Mouse (Mus musculus) forelimb bud, embryonic 11.5 days (tissue): ENCODE measurements around the gene Zfp622.

Experiments used
- DNase-seq: peaks from one replicate; pipeline ENCODE4 v3.0.0-alpha.2; 2012; ENCODE audit warnings: low read depth, low spot score

The Zfp622 gene

DNA sequence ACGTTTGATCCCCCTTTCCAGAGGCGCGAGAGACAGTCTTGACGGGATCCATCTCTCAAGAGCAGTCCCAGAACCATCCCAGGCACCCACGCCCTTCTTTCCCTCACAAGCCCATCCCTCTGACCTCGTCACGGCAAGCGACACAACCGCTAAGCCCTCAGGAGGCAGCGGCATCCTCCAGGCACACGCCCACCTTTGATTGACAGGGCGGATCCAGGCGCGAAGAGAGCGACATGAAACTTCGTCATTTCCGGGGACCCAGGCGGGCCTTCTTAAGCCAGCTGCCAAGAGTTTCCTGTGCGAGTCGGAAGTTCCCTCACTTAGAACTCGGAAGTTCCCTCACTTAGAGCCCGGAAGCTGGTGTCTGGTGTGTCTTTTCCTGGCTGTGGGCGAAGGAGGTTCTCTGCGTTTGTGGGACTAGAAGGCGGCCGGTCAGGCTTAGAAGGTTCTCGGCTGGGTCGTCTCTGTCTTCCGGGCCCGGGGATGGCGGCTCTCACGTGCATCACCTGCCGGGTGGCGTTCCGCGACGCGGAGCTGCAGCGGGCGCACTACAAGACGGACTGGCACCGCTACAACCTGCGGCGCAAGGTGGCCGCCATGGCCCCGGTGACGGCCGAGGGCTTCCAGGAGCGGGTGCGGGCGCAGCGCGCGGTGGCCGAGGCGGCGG lies at the start of gene Zfp622:
Gene Zfp622 (plus strand): TSS at position 300 of the 667 bp plus-strand sequence.
- DNase-seq = peak; percentile 96

DNA sequence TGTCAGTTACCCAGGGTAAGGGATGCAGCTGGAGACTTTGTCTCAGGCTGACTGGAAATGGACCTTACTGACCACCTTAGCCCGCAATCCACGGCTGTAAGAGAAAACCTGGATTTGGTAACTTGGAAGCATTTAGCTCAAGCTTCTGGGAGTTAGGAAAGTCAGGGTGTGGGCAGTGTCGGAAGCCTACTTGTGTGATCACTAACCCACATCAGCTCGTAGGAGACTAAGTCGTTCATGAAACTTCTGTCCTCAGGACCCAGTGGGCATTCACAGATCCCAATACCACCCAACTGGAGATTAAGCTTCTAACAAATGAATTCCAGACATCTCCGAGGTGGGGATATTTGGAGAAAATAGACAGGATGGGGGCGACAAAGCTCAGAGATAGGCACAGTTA lies 49.8 kb upstream of the Zfp622 start:
- DNase-seq = no peak

DNA sequence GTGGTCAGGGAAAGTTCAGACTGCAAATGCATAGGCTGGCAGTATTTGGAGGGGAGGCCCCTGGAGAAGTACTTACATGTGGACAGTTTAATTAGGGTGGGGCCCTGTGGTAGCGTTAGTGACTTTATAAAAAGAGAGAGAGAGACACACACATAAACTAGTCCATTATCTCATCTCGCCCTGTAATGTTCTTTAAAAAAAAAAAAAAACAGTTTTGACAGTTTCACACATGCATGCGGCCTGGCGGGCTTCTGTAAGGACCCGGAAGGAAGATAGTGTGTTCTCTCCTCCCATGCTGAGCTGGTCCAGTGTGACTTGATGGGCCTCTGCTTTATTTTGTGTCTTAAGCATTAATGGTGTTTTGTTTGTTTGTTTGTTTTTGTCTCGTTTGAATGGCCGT lies 45.7 kb upstream of the Zfp622 start:
- DNase-seq = no peak

DNA sequence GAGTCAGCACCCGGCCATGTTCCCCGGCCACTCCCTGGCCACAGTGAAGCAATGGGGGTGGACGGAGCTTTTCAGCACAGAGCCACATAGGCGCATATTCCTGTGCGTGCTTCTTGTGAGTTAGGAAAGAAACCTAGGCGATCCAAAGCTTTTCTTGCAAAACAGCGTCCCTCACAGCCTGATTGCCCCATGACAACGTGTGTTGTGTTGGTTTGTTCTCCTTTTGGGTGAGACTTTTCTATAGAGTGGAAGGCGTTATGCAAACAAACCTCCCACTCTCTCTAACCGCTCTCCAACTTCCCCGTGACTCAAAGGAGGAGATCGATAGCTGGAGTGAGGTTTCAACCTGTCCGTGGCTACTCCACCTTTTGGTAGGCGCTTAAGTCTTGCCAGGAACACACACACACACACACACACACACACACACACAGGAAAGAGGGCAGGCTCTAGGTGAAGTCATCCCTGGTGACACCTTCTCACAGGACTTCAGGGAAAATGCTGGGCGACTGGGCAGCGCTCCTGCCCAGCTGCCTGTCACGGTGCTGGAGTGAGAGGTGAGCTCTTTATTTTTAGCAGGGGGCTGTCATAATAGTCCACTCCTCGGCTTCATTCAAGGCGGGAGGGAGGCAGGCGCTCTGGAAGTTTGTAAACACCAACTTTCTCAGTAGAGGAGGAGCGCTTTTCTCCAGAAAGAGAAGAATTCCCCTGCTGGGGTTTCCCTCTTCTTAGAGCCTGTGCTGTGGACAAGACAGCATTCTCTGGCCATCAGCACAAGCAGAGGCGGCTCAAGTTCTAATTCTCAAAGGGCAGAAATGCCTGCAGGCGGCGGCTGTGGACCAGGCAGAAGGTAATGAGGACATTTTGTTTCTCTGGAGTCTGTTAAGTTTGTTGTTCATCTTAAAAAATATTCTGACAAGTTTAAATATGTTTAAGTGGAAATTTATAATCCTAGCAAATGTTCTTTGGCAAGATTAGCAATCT lies 43.5 kb upstream of the Zfp622 start:
- DNase-seq = no peak

DNA sequence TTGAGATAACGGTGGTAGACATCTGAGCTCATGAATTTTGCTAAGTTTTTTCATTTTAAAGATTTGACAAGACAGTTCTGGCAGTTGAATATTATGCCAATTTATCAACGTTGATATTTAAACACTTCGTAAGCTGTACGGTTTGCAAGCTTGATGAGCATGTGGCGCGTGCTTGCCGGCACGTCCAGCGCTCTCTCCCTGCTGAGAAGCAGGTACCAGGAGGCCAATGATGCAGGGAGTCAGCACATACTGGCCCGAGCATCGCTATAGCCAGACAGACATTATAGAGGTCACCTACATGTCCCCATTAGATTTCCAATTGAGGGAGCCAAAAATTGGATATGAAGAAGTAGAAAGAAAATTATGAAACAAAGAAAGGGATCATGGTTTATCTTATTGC lies 42.7 kb upstream of the Zfp622 start:
- DNase-seq = no peak

DNA sequence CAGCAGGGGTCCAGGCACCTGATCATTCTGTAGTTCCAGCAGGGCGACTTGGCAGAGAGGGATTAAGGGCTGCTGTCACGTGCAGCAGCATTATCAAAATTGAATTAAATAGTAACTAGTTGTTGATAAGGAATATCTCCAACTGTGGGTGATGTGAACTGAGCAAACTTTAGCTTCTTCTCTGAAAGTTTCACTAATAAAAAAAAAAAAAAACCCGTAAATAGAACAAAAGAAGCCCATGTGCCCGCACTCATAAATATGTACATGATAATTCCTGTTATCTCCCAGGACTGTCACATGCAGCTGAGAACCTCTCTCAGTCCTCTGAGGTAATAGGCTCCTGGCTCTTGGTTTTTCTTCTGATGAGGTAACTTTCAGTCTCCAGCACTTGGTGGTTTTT lies 41.8 kb upstream of the Zfp622 start:
- DNase-seq = no peak

DNA sequence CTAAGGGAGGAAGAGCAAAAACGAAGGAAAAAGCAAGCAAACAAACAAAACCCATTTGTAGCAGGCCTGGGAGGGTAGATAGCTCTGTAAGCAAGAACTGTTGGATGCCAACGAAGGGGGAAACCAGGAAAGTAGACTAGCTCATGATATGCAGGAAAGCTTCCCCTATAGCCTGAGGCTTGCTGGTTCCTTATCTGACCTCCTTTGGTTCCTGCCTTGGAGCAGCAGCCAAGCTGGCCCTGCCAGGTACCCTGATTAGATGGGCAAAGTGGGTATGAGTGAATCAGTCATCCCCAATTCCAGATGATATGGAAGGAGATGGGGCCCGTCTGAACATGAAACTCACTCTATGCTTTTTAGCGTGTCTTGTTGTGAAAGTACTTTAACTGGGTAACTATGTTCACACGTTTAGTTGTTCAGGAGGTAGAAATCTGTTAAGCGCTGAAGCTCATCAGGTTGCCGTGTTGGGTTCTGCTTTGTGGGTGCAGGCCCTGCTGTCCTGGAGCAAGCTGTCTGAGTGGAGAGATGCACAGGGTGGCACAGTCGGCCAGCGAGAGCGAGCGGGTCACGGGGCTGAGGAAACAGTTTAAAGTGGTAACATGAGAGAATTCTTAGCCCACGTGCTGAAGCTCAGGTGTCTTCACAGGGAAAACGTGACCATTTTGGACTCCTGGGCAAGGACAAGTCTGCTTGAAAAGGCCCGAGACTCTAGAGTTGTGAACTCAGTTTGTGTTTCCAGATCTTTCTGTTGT lies 40.6 kb upstream of the Zfp622 start:
- no peak for DNase-seq

DNA sequence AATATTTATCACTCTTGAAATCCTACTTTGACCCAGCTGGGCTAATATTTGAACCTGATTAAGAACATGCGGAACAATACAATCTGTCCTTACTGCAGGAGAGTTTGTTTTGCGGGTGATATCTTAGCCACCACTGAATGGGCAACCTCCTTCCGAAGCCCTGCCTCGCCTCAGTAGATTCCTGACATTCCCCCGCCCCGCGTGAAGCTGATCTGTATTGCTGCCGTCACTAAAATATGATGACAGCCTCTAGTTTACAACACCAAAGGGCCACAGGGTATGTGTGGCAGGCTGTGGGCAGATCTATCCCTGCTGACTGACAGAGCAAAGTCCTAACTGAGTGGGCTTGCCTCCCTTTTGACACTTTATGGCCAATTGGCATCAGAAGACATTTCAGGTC lies 38.9 kb upstream of the Zfp622 start:
- DNase-seq = no peak

DNA sequence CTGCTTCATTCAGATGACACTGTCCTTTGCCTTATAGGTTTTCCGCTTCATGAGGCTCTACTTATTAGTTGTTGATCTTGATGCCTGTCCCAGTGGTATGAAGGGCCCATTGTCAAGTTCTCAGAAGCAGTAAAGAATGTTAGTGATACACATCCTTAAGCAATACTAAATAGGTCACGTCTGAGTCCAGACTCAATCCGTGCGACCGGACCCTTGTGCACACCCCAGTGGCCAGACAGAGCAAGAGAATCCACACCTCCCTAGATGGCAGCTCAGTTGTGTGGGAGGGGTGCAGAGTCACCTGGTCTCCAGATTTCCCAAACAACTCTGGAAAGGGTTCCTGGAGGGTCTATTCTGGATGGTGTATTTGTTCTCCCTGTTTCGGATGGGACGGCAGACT lies 37.7 kb upstream of the Zfp622 start:
- no peak for DNase-seq

DNA sequence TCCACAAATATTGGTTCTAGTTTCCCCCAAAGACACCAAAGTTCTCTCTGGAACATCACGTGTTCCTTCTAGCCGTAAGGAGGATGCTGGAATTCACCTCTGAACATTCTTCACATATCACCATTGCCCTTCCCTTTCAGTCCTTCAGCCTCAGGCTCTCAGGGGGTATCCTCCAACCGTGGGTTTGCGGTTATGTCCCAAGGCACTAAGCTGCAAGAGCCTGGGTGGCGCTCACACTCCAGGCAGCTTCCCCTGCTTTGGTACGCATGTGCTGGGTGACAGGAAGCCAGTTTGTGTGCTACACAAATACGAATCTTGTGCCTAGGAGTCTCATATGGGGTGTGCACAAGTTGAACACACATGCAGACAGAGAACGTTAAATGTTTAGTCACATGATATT lies 36.8 kb upstream of the Zfp622 start:
- DNase-seq = no peak

DNA sequence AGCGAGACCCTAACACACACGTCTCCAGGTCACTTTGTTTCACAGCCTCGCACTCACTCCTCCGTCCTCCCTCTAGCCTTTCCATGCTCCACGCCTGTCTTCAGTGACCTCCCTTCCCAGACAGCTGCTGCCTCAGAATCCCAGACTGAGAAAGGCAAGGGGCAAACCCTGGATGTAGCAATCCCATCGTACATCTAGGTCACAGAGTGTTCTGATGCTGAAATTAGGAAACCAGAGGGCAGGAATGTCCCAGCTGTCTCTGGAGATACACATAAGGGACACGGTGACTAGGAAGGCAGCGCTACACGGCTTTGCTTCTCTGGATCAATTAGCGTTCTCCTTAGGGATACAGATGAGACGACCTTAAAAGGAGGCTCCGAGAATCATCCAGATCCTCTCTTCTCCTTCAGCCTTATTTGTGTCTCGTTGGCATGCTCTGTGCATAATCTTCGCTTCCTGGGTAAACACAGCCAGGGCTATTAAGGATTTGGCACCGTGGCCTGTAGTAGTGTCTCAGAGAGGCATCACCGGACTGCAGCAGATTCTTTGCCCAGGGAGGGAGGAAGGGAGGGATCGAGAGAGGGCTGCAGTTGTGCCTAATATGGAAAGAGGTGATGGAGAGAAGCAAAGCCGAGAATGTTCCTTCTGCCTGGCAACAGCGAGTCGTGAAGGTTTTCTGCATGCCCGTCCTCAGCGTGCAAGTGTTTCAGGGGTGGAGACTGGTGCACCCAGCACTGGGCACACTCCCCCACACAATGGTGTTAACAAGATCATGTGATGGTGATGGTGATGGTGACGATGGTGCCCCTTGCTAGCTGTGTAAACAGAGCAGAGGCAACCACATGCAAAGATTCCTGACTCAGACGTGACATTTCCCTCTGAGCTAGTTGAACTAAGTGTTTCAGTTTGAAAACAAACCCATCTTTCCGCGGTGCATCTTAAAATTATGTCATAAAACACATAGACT lies 35.6 kb upstream of the Zfp622 start:
- no peak for DNase-seq

DNA sequence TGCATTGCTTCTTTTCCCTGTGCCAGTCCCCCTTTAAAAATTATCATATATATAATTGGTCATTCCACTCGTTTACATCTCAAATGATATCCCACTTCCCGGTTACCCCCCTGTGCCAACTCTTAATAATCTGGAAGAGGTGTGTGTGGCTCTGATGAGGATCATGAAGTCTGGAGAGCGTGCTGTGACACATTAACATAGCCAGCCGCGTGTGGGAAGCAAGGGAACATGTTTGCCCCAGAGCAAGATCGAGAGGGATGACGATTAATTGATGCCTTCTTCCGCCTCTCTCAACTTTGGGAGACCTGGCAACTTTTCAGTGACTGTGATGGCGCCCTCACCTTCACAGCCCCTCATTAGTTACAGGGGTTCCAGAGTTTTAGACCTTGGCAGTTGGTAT lies 34.5 kb upstream of the Zfp622 start:
- DNase-seq = no peak

DNA sequence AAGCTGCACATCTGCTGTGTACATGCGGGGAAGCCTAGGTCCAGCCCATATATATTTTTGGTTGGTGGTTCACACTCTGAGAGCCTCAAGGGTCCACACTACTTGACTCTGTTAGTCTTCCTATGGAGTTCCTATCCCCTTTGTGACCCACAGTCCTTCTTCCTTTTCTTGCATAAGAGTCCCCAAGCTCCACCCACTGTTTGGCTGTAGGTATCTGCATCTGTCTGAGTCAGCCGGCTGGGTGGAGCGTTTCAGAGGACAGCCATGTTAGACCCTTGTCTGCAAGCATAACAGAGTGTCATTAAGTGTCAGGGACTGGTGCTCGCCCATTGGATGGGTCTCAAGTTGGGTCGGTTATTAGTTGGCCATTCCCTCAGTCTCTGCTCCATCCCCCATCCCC lies 33.6 kb upstream of the Zfp622 start:
- no peak for DNase-seq

DNA sequence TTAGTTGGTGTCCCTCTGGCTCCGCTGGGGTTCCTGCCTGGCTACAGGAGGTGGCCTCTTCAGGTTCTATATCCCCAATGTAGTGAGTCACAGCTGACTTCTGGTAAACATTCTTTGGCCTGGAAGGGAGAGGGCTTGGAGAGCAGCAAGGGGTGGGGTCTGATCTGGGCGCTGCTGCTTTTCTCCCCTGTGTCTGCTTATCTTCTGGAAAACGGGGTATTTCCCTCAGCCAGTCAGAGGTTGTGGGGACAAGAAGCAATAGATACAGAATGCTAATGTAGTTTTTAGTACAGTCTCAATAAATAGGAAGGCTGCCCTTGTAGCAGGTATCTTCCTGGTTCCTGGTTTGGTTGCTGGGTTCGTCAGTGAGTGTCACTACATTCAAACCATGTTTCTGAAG lies 33.1 kb upstream of the Zfp622 start:
- DNase-seq = no peak

DNA sequence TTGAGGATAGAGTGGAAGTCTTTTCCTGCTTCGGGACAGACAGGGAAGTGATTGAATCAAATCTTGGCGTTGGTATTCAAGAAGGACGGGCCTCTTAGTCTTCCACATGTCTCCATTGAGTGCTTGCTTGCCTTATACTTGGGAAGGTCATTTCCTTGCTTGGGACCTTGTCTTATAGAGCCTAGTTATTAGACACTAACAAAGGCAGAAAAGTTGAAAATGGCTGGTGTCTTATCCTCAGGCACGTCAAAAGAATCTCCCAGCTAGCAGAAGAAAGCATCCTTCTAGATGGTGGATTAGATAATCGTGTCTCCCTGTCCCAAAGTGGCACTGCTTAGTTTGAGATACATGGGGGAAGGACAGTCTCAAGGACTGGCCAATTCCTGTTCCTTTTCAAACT lies 28.2 kb upstream of the Zfp622 start:
- DNase-seq = no peak

DNA sequence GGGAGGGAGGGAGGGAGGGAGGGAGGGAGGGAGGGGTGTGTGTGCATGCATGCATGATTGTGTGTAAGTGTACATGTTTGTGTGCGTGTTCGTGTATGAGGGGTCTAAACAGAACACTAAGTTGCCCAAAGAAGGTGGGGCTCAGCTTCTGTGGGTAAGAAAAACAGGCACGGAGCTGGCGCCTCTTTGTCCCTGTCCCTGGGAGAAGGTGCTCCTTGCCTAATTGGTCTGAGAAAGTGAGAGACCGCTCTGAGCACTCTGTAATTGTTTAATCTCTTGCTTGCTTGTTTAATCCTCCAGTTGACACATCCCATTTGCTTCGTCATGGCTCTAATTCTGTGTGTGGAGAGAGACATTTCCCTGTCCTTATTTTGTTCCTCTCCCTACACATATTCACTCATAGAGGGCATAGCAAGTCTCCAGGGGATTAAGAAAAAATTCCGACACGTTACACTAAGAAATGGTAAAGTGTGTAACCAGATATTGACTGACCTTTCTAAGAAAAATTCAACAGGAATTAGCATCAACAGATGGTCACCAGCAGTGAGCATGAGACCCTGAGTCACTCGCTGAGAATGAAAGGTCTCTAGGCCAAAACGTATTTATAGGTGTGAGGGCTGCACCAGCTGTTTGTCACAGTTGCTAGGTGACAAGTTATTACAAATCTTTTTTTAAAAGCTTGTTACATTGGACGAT lies 27.6 kb upstream of the Zfp622 start:
- DNase-seq = peak; percentile 43

DNA sequence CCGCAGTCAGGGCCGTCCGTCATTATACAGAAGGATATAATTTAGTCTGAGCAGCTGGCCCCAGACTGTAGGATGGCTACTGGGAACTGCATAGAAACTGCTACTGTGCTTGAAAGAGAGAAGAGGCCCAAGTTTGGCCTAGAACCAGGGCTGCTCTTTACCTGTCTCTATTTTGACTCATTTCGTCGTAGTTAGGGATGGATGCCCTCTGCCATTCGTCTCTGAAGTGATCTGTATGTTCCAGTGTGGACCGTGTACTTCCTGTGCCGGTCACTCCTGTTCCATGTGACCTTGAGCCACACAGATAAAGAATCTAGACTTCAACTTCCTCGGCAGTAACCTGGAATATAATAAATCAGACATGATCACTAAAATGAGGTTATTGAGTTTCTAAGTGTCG lies 26.5 kb upstream of the Zfp622 start:
- DNase-seq = no peak

DNA sequence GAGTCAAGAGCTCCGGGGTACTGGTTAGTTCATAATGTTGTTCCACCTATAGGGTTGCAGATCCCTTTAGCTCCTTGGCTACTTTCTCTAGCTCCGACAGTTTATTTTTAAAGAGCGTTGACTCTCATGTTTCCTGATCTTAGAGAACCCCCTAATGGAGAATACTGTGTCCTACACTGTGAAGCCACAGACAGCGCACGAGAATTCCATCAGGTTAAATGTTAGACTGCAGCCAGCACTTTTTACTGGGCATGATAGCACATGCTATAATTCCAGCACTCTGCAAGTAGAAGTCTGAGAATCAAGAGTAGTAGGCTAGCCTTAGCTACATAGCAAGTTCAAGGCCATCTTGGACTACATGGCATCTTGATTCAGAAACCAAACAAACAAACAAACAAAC lies 24.8 kb upstream of the Zfp622 start:
- DNase-seq = peak; percentile 50

DNA sequence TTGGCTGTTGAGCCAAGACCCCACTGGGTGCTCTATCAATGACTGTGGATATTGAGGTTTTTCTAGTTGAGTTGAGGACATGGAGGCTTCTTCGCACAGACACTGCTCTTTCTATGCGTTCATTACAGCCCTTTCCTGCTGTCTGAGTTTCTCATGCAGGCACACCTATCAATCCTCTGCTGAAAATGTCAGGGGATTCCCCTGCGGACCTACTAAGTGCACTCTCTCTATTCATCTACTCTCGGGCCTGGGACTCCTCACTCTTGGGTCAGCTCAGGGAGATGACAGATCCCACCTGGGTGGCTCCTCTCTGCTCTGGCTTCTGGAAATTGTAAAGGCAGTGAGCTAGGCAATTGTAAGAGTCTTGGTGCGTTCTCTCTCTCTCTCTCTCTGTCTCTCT lies 23.9 kb upstream of the Zfp622 start:
- no peak for DNase-seq

DNA sequence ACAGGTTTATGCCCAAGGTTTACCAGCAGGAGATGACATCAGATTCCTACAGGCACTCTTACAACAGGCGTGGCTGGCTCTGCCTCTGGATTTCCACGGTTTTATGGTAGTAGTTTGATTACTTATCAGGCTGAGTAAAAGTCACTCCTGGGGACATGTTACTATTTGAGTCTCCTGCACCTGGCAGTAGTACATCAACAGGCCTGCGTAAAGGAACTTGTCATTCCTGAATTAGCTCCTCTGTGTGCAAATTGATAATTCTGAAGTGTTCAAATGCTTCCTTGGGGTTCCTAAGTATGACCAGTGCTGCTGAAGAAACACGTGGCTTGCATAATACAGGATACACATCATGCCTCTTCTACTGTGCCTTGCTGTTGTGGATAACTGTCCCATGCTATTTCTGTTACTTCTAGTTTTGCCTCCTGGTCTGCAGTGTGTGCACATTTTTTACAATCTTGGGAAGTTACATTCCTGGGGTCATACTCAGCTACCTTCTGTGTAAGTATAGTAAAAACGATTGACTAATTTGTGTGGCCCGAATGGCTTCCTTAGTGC lies 17.9 kb upstream of the Zfp622 start:
- DNase-seq = no peak
